Mouse (Mus musculus) embryonic fibroblast, embryonic 13.5 days (primary cell): ENCODE data around the gene Zfp960.
"Not testable (repeated sequence)": the region's sequence is repeated elsewhere in the genome, so short reads cannot be mapped to it uniquely, and the experiment has no call there.

Experiments used
- CTCF ChIP-seq: IDR thresholded peaks from 2 replicates; pipeline ENCODE4 v1.5.1; 2011; ENCODE audit warnings: mild to moderate bottlenecking, control low read depth, low read length, moderate library complexity, borderline replicate concordance; ENCODE audit not compliant: insufficient read depth
- POLR2A ChIP-seq: IDR thresholded peaks from 2 replicates; pipeline ENCODE4 v1.6.1; 2011; ENCODE audit warnings: low read depth, mild to moderate bottlenecking, control low read depth, low read length, moderate library complexity

- not testable (repeated sequence) for TF ChIP-seq CTCF, POLR2A
Observed at GRCm38 (mm10) chr17:17120830-17121502, 57.1 kb downstream of the Zfp960 start, which contains the start of gene Zfp97.
